Mouse (Mus musculus): ENCODE results near the gene Gpc6.

Gene Gpc6

DNA sequence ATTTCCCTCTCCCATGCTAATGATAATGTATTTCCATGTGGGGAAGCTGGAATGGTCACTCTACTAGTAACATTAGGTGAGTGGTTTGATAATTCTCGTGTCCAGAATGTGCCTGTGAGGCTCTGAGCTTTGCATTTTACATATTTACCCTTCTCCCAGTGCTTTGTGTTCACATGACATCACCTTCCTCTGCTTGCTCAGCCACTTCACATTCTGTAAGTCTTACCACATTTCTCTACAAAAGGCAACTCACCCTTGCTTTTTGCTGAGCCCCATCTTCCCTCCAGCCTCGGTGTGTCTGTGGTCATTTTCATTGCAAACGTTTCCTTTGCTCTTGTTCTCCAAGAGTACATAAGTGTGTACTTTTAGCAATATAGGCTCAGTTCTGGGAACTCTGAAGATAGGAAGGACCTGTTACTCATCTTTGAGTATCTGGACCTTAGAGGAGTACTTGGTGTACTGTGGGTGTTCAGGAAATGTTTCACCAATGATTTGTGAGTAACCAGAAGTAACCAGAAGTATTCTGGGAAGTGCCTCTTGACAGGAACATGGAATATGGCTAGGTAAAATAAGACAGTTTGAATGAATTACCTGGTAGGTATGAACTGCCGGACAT, 145.5 kb downstream of the Gpc6 start:
- DNase-seq = no peak

DNA sequence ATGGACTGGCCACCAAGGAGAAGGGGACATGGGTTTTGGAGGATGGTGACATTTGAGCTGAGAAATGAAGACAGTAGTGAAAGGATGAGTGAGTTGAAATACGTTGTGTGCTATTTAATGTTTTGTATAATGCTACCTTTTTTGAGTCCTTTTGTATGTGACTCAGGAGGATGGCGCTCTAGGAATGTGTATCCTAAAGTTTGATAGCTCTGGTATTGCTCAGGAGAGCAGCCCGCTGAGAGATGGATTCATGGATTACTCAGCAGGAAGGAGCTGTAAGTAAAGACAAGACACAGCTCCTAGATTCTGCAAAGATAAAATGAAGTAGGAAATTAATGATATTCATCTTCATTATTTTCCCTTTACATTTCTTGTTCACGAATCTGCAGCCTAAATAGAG, 168.5 kb downstream of the Gpc6 start:
- DNase-seq = no peak

DNA sequence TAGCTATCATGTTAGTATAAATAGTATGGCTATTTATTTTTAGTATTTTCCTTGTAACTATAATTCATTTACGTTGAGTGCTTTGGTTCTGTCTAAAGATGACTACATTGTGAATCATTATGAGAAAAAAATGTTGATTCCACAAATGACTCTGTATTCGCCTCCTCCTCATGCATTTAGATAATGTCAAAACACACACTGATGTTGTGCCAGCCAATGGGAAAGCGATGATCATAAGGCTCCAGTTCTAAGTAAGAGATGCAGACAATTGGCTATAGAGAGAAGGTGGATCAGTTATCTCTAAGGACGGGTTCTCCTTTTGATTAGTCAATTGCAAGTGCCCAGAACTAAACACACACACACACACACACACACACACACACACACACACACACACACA, 181.8 kb downstream of the Gpc6 start:
- no peak for DNase-seq

DNA sequence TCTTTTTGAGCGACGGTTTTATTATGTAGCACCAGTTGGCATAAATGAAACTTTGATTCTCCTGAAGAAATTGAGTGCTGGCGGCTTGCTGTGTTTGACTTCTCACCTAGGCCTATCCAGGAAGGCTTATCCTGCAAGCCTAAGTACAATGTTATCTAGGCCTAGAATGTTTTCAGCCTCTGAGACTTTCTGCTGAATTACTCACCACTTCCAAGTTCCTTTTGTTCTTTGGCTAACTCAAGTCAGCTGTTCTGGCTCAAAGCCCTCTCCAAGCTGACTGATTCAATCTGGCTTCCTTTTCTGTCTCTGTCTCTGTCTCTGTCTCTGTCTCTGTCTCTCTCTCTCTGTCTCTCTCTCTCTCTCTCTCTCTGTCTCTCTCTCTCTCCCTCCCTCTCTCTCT, 188.0 kb downstream of the Gpc6 start:
- no peak for DNase-seq

DNA sequence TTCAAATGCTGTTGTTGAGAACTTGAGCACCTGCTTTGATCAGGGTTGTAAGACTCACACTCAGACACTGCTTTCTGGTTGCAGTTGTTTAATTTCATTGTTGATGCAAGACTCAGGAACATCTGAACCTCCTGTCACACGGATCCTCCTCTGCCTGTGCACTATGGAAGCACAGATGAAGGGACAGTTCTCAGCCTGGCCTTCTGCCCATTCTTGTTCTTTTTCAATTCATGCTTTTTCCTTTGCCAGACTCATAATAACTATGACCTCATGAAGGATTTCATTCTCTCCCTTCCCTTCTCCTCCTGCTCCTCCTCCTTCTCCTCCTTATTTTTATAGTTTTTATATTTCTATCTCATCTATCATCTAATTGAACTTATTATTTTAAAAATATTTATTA, 196.9 kb downstream of the Gpc6 start:
- no peak for DNase-seq

DNA sequence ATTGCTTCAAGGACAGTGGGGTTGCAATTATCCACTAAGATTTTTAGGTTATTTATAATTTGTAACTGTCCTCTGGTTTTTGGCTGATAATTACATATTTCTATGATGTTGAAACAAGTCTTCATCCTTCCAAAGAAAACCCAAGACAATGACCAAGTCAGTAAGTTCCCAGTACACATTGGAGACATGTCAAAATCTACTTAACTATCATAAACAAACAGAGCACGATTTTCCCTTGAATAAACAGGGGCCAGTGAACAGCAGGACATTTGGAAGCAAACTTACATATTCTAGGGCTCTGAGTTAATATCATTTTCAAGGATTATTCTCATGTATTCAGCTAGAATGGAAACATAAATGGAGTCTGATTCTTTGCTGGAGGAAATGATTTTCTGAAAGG, 205.2 kb downstream of the Gpc6 start:
- no peak for DNase-seq

DNA sequence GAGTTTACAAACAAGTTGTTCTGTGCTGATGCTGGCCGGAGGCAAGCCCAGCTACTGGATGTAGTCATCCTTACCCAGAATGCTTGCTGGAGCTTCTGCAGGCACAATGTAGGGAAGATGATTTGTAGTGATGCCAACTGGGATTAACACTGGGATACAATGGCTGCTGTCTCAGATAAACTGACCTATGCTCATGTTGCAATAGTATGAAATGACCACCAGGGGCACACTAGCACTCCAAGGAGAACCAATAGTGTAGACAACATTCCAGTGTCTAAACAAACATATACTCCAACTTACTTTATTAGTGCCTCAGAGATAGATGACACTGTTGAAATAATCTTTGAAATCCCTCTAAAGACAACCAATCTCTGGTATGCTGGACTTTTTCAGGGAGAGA, 206.2 kb downstream of the Gpc6 start:
- DNase-seq = no peak

DNA sequence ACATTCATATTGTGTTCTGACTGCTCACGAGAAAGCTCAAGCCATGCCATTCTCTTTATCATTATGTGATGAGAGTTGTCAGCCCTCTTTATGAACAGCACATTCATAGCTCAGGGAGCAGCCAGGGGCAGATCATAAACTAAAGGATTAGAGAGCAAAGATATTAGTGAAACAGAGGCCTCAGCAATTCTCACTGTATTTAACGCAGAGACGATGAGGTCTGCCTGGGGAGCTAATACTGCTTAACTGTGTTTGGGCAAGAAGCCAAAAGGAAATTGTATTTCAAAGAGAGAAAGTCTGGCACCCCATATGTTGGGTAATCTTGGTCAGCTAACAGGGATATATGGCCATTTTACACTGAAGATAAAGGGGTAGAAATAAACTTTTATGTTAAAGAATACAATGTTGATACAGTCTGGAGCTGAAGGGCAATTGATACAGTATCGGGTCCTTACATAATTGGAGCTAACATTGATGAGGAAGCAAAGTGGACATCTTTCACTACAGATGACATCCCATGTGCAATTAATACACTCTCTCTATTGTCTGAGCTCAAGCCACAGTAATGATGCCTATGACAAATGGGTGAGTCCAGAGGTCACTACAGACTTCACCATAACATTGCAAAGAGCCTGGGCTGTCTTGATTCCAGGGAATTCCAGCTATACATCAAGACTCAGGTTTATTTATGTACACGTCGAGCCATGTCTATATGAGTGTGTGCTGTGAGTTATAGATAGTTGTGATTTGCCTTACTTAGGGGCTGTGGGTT, 216.1 kb downstream of the Gpc6 start:
- no peak for DNase-seq

DNA sequence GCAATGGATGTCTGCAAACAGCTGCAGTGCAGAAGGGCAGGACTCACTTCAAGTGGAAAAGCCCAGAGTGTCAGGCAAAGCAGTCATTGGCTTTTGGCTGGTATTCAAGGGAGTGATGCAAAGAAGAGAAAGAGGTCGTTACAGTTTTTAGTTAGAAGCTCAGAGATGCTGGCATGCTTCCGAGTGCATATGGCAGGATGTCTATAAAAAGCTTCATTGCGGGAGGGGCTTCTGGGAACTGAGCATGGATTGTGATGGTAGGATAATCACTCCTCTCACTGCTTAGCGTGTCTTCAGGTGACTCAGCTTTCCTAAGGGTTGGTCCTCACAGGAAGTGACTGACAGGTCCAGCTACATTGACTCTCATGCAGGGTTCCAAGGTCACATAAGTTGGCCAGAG, 221.0 kb downstream of the Gpc6 start:
- DNase-seq = no peak

DNA sequence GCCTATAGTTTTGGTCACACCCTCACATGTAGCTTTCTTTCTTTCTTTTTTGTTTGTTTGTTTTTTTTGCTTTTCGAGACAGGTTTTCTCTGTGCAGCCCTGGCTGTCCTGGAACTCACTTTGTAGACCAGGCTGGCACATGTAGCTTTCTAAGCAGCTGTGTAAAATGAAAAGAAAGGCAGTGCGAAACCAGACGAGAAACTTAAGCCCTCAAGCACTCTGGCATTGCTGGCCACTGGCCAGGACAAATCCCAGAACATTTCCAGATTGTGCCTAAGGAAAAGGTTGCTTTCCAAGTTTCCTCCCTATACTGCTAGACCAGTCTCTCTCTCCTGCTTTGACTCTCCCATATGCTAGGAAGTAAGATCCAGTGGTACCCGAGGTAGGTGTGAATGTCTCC, 221.6 kb downstream of the Gpc6 start:
- DNase-seq = no peak

DNA sequence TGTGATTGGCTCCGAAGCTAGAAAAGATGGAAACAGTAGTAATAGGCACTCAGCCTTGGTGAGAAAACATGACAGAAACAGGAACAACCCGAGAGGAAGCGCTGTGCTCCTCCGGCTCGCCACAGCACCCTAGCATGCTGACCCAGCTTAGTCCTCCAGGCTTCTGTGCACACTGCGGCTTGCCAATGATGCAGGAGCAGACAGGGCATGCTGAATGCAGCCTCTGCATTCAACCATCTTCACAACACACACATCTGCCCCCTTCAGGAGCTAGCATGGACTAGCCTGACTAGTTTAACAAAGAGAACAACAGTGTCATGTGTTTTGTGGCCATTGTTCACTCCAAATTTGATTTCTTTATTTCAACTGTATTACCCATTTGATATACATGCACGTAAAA, 226.5 kb downstream of the Gpc6 start:
- no peak for DNase-seq

DNA sequence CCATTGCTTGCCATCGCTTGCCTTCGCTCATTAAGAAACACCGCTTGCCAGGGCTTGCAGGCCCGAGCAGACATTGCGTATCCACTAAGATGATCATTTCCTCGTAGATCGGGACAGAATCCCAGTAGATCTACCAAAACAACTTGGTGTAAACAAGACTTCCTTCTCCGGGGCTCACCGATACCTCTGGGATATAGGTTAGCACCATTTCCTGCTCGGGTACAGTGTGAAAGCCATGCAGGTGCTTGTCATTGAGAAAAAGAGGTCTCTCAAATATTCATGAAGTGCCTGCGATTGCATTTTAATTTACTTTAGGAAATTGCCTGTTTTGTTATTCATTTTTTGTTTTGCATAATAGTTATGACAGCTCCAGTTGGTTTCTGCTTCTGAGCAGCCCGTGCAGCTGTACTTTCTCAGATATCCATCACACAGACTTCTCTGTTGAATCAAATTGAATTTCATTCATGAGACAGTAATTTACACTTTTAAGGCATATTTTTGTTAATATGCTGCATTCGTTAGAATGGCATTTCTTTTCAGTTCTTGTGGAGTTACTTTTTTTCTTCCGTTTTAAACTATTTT, 230.9 kb downstream of the Gpc6 start:
- DNase-seq = no peak

DNA sequence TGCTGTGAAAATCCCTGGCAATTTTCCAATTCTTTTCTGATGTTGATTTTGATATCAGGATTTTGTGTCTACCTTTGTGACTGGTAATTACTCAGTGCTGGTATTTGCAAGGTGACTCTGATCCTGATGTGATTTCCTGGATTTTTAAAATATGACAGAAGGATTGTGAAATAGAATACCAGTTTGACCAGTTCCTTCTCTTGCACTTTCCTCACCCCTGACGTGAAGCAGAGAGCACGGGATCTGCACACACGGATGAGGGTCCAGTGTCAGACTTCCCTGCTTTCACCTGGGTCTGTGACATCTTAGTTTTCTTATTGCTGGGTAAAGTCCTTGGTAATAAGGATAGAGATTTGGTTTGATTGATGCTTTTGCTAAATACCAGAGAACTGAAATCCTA, 232.3 kb downstream of the Gpc6 start:
- no peak for DNase-seq

DNA sequence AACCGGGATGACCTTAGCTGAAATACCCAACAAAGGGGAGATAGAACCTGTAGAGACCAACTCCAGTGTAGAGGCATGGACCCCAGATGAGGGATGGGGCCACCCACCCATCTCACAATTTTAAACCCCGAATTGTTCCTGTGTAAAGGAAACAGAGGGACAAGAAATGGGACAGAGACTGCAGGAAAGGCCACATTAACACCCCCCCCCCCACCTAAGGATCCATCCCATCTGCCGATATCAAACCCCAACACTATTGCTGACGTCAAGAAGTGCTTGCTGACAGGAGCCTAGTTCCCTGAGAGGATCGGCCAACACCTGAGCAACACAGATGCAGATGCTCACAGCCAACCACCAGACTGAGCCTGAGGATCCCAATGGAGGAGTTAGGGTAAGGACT, 241.2 kb downstream of the Gpc6 start:
- no peak for DNase-seq

DNA sequence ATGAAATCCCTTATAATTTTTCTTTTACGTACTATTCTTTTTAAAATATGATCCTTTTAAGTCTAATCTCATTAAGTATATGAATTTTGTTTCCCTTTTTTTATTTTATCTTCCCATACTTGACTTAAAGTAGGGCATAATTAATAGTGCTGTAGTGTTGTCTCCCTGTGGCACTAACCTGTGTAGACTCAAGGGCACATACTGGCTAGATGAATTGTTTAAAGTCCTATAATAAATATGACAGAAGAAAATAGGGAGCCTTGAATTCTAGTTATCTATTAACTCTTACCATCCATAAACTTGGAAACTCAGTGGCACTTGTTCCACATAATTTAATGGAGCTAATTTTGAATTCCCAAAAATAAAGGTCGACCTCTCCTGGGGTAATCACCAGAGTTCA, 268.2 kb downstream of the Gpc6 start:
- DNase-seq = no peak

DNA sequence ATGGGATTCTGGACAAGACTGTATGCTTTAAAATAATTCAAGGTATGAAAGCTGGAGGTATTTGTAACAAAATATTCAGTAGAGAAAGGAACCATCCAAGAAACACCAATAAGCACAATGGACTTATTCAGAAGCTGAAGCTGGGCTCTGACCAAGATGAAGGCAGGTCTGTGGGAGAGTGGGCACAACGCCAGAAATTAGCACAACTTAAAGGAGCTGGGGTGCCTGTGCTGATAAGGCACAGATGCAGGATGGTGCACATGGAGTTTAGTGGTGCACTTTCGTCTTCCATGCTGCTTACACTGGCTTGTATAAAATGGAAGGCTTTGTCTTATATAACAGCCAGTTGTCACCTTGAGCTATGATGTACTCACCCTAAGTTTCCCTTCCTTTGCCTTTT, 276.9 kb downstream of the Gpc6 start:
- no peak for DNase-seq

DNA sequence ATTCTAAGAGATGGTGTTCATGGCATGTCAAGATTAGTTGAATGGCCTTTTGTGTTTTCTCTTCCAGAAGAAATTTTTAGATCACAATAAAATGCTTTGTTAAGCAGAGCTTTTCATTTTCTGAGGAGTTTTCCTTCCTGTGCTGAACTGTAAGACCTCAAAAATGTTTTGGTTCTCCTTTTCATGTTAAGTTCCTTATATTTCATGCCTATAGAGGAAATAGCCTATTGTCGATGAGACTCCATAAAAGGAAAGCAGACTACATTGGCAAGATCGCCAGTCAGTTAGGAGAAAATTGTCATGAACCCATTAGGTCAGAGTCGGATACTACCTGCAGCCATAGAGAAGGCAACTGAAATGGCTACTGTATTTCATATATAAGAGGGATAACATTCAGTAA, 278.8 kb downstream of the Gpc6 start:
- DNase-seq = no peak

DNA sequence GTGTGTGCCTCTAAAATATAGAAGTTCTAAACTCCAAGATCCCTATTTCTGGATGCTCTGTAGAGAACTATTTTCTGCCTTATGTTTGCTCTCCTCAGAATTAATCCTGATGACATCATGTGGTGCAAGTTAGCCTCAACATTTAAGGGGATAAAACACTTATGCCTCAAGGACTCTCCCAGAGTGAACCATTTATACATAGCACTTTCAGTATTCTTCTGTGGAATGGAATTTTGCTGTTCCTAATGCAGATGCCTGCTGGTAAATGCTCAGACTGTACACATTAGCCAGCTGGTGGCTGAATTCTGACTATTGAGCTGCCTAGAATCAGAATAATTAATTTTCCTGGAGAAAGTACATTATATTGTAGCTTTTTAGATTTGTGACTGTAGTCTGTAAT, 289.3 kb downstream of the Gpc6 start:
- DNase-seq = no peak

DNA sequence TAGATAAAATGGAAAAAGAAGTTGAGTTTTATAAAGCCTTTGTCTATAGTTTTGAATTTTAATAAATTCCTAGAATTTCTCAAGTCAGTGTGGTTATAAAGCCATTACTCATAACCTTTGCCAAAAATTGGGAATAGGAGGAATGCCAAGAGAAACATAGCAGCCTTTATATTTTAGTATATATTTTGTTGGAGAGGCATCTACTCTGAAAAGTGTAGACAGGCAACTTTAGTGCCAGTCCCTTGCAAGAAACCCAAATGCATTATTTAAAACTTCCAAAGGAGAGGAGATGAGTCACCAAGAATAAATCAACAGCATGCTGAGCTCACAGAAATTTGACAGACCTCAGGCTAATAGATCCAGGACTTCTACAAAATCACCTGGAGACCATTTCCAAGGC, 301.8 kb downstream of the Gpc6 start:
- no peak for DNase-seq

DNA sequence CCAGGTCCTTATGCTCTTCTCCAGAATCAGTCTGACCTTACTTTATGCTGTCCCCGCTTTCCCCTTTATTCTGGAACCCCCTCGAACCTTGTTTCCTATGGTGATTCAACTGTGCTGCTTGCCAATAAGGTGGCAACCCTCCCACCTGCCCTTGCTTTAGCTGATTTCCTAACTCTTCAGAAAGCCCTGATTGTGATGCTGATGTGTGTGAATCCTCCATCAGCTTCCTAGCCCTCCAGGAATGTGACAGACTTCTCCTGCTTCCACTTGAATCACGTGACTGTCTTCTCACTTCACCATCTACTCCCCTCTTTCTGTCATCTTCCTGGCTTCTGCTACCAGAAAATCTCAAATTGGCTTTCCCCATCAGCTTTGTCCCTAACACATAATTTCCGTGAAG, 305.4 kb downstream of the Gpc6 start:
- DNase-seq = no peak

DNA sequence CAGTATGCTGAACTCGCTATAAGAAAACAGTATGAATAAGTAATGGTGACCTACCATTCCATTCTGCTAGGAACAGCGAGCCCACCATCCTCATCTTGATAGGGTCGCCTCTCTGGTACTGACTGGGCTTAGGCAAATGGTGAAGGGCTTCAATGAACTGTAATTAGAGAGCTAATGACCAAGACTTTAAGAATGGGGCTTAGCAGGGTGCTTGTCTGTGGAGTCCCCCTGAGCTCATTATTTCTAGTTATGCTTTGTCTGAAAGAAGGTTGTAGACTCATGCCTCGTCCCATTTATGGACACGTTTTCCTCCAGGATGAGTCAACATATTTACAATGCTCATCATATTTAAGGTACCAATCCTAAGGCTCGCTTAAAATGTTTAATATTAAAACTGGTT, 313.1 kb downstream of the Gpc6 start:
- no peak for DNase-seq

DNA sequence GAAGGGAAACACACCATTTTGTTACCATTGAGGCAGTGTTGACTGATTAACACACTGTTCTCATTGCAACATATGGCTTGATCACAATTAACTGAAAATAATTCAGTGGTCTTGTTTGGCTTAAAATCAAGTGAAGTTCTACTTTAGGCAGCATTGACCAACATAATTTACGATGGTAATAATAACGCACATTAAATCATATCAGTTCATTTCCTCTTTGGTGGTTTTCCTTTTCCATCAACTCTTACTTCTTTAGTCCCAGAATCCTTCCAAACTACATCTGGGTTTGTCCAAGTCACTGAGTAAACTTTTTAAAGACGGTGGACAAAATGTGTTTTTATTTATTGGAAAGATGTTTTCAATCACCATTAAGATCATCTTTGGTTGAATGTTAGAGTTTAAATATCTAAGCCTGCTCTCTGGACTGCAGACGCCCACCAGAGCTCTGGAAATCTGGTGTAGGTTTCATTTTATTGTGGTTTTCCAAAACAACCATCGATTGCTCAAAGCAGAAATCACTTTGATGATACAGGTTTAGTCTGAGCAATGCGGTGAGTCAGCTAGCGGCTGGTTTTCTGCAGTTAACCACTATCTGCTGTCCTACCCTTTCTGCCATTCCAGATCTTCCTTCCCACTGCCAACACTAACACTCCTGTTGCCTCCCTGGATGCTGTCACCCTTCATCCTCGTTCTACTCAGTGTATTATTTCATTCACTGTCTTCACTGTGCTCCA, 314.7 kb downstream of the Gpc6 start:
- no peak for DNase-seq

DNA sequence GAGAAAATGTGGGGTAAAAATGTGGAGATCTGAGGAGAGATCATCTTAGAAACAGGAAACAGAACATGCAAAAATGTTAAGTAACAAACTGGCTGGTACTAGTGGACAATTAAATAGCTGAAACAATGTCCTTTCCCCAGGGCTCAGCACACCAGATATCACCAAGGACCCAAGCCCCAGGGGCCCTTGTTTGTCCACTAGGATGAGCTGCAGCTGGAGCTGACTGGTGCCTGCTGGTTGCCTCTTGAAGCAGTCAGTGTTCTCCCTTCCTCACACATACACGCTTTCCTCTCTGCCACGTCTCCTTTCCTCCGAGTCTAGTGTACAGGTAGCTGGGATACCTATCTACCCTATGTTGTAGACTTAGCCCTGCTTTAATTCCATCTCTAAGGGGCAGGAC, 320.5 kb downstream of the Gpc6 start:
- DNase-seq = no peak

DNA sequence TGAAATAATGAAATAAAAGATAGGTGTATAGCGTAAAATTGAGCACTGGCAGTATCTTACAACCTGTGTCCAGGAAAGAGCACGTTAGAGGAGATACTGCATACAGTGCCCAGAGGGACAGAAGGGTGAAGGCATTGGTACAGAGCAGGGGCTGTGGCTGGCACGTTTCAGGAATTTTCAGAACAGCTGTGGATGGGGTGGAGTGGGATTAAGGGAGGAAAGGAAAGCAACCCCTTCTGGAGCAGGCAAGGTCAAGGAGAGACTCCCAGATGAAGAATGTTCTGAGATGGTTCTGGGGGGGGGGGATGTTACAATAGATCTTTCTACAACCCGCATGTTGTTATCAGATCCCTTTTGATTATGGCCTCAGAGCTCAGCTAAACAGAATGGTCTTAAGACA, 331.1 kb downstream of the Gpc6 start:
- no peak for DNase-seq
